Mouse (Mus musculus) ES-E14 (cell line): ENCODE data around the gene Col1a1.

ENCODE experiments used
- CHD2 ChIP-seq: IDR thresholded peaks from 2 replicates; pipeline ENCODE4 v1.6.1; 2014; ENCODE audit warnings: mild to moderate bottlenecking, low read depth, low read length, inconsistent platforms
- HCFC1 ChIP-seq: IDR thresholded peaks from 2 replicates; pipeline ENCODE4 v1.6.1; 2012; ENCODE audit warnings: low read length, inconsistent platforms, borderline replicate concordance; ENCODE audit not compliant: insufficient read depth
- MAFK ChIP-seq: IDR thresholded peaks from 2 replicates; pipeline ENCODE4 v1.6.1; 2014; ENCODE audit warnings: mild to moderate bottlenecking, low read depth, low read length, inconsistent platforms; ENCODE audit not compliant: insufficient read depth
- ZC3H11A ChIP-seq: IDR thresholded peaks from 2 replicates; pipeline ENCODE4 v1.6.1; 2012; ENCODE audit warnings: low read depth, mild to moderate bottlenecking, inconsistent platforms, low read length, borderline replicate concordance

DNA sequence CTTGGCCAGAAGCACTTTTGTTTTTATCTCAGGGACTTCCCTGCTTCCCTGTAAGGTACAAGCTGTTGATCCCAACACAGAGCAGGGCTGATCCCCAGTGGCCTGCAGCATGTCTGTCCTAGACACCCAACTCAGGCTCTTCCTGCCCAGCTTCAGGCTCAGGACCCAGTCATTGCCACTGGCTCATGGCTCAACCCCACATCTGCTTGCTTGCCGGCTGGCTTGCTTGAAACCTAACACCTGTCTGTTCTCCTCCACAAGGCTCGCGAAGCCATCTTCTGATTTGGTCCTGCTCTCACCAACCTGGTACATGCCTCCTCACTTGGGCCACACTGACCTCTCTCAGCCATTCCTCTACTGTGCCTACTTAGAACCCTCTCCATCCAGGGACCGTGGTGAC is 5.9 kb upstream of the Col1a1 start:
- TF ChIP-seq CHD2 = no peak
- TF ChIP-seq ZC3H11A = no peak
- TF ChIP-seq HCFC1 = no peak
- no peak for TF ChIP-seq MAFK
